18 mouse cellular contexts compared by ENCODE assay signal in the genomic region with DNA sequence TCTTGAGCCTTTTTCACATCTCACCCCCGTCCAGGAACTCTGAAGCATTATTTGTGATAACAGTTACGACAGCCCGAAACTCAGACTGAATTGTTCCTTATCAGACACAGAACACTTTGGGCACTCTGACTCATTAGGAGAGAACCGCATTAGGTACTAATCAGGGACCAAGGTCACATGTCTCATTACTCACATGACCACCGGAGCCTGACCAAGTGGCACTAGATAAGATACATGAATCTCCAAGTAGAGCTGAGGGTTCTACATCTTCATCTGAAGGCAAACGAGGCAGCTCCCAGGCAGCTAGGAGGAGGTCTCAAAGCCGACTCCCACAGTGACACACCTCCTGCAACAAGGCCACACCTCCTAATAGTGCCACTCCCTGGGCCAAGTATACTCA. TPM values are rescaled to one million over a fixed set of nuclear protein-coding genes. Genes with fewer than 3 reads are reported as not detected.
DNase-seq lines count a peak whose midpoint lies in the region; ATAC-seq lines count a peak whose summit lies in the region.
"Had no signal": no experiment of that assay in that cellular context is flagged by ENCODE, and none has a peak within 500 bp of the region (broad histone marks: within the 10 kb centered on the region; RNA-seq: fewer than 3 reads in every experiment).

No protein-coding gene starts in this region.

- no peaks in the 10 kb centered on the region for H3K27me3 ChIP-seq in heart, embryonic 16.5 days (ENCODE audit: control insufficient read depth, insufficient read depth, low read length)
- no peaks in the 10 kb centered on the region for H3K27me3 ChIP-seq in intestine, embryonic 16.5 days (replicated peaks; ENCODE audit: control insufficient read depth, insufficient read depth, low read length)
- H3K27me3 ChIP-seq in forebrain, embryonic 10.5 days (ENCODE audit: poor library complexity, severe bottlenecking), result no peaks in the 10 kb centered on the region
- H3K27me3 ChIP-seq: embryonic facial prominence, embryonic 12.5 days; forebrain, embryonic 13.5 days; limb, embryonic 15.5 days; neural tube, embryonic 13.5 days had no signal

- no peaks in the 10 kb centered on the region for H3K9me3 ChIP-seq in heart, embryonic 16.5 days (replicated peaks; ENCODE audit: control insufficient read depth, low read length)
- no peaks in the 10 kb centered on the region for H3K9me3 ChIP-seq in intestine, embryonic 16.5 days (ENCODE audit: control insufficient read depth, low read length)
- H3K9me3 ChIP-seq in forebrain, embryonic 10.5 days, result no peaks in the 10 kb centered on the region
- H3K9me3 ChIP-seq: embryonic facial prominence, embryonic 12.5 days; forebrain, embryonic 13.5 days; hindbrain, embryonic 10.5 days; limb, embryonic 15.5 days; neural tube, embryonic 13.5 days had no signal

- peaks cover 9% of the 10 kb centered on the region for H3K36me3 ChIP-seq in heart, embryonic 16.5 days (ENCODE audit: control insufficient read depth, insufficient read depth)
- H3K36me3 ChIP-seq in intestine, embryonic 16.5 days (ENCODE audit: control insufficient read depth, insufficient read depth, low read length), result no peaks in the 10 kb centered on the region
- H3K36me3 ChIP-seq in forebrain, embryonic 10.5 days (replicated peaks), result peaks cover 37% of the 10 kb centered on the region

- DNase-seq in heart, postnatal 36 days, result no peak
- peak; percentile 22 for DNase-seq in c-Kit-negative CD71-positive TER-119-positive erythroid progenitor cells, embryonic 14.5 days (ENCODE audit: low read depth, low spot score)
- DNase-seq in forebrain, embryonic 10.5 days (ENCODE audit: extremely low spot score, low spot score), result no peak
- no peak for DNase-seq in layer of hippocampus, postnatal 14 days (ENCODE audit: low spot score in 2 of 2)
- DNase-seq in frontal cortex, postnatal 36 days (ENCODE audit: low spot score in 2 of 2), result no peak
- DNase-seq: cerebellum, postnatal 25 days; kidney, adult 11 months; lung, postnatal 4 days; retina, postnatal 1 day had no signal

- WGBS in heart, embryonic 16.5 days, result 21% methylated on average over 7 of the region's 7 CpGs
- WGBS in intestine, embryonic 16.5 days, result 59% methylated on average over 7 of the region's 7 CpGs
- WGBS in forebrain, embryonic 10.5 days, result 86% methylated on average over 7 of the region's 7 CpGs

- ATAC-seq in heart, embryonic 16.5 days (replicated peaks; ENCODE audit: extremely low read depth, insufficient read depth, low FRiP score), result peak; percentile 83
- peak; percentile 83 for ATAC-seq in intestine, embryonic 16.5 days
- ATAC-seq in megakaryocyte-erythroid progenitor cell, adult 5-6 weeks (replicated peaks; ENCODE audit: low FRiP score, low TSS enrichment, poor library complexity, severe bottlenecking), result peak; percentile 95
- ATAC-seq: forebrain, embryonic 13.5 days had no signal

- no peak overlapping the region for H3K9ac ChIP-seq in heart, embryonic 16.5 days (ENCODE audit: low read length)
- no peak overlapping the region for H3K9ac ChIP-seq in intestine, embryonic 16.5 days (ENCODE audit: low read depth, low read length)
- H3K9ac ChIP-seq: embryonic facial prominence, embryonic 12.5 days; forebrain, embryonic 13.5 days; limb, embryonic 15.5 days; neural tube, embryonic 13.5 days had no signal

- H3K27ac ChIP-seq in heart, embryonic 16.5 days (ENCODE audit: low read length), result peak overlapping the region; percentile 45; the same call in 1 of the 2 replicates
- H3K27ac ChIP-seq in intestine, embryonic 16.5 days (ENCODE audit: low read length), result no peak overlapping the region
- H3K27ac ChIP-seq in forebrain, embryonic 10.5 days, result no peak overlapping the region
- H3K27ac ChIP-seq: embryonic facial prominence, embryonic 12.5 days; forebrain, embryonic 13.5 days; hindbrain, embryonic 10.5 days; left cerebral cortex, adult 2 months; limb, embryonic 15.5 days; neural tube, embryonic 13.5 days had no signal

- H3K4me3 ChIP-seq in heart, embryonic 16.5 days (ENCODE audit: low read length), result no peak overlapping the region
- no peak overlapping the region for H3K4me3 ChIP-seq in intestine, embryonic 16.5 days (ENCODE audit: low read length)
- no peak overlapping the region for H3K4me3 ChIP-seq in forebrain, embryonic 10.5 days
- H3K4me3 ChIP-seq: embryonic facial prominence, embryonic 12.5 days; forebrain, embryonic 13.5 days; hindbrain, embryonic 10.5 days; left cerebral cortex, adult 2 months; limb, embryonic 15.5 days; neural tube, embryonic 13.5 days had no signal

- no peak overlapping the region for H3K4me2 ChIP-seq in heart, embryonic 16.5 days (ENCODE audit: low read depth, low read length)
- no peak overlapping the region for H3K4me2 ChIP-seq in intestine, embryonic 16.5 days (ENCODE audit: low read depth, low read length)
- H3K4me2 ChIP-seq: embryonic facial prominence, embryonic 12.5 days; forebrain, embryonic 13.5 days; limb, embryonic 15.5 days; neural tube, embryonic 13.5 days had no signal

- 0 out of 2 replicates have a peak, but pooled peaks cover 3% of the 10 kb centered on the region for H3K4me1 ChIP-seq in heart, embryonic 16.5 days (ENCODE audit: control insufficient read depth, insufficient read depth, low read length)
- H3K4me1 ChIP-seq in intestine, embryonic 16.5 days (ENCODE audit: control insufficient read depth, insufficient read depth, low read length), result no peaks in the 10 kb centered on the region
- no peaks in the 10 kb centered on the region for H3K4me1 ChIP-seq in forebrain, embryonic 10.5 days
- H3K4me1 ChIP-seq: embryonic facial prominence, embryonic 12.5 days; forebrain, embryonic 13.5 days; hindbrain, embryonic 10.5 days; limb, embryonic 15.5 days; neural tube, embryonic 13.5 days had no signal

- intact Hi-C loops in heart, postnatal 36 days (cut with DNase I), result no loop called here

RNA-seq across cellular contexts. Expression of gene Cybrd1, which starts 21.6 kb away (rescaled TPM):
- 1.4 and 1.5 TPM in 2 replicates for polyA plus RNA-seq in heart, embryonic 16.5 days (2015; fragmentation: Nextera tagmentation; extraction: Ambion mirVana)
- 1 to 10 TPM; 1.4 to 2.7 TPM for total RNA-seq in heart, postnatal 36 days (2021)
- 6.3 and 6.9 TPM in 2 replicates for polyA plus RNA-seq in intestine, embryonic 16.5 days (2015; fragmentation: Nextera tagmentation; extraction: Ambion mirVana)
- 0.42 TPM in 1 of 2 replicates, not detected in the other for total RNA-seq in megakaryocyte-erythroid progenitor cell, adult 5-6 weeks (2014; fragmentation: Nextera tagmentation)
- total RNA-seq in megakaryocyte-erythroid progenitor cell, adult 5-6 weeks (2017), result 0.23 and 0.42 TPM in 2 replicates
- polyA plus RNA-seq in forebrain, embryonic 10.5 days (2016; fragmentation: Nextera tagmentation; extraction: Ambion mirVana), result 0.25 and 0.27 TPM in 2 replicates
- 10 to 100 TPM in 1 of 2 experiments, 1 to 10 TPM in 1; 10.0 to 10.3 TPM for total RNA-seq in layer of hippocampus, postnatal 14 days (2021)

RNA-seq across cellular contexts. Expression of gene Mettl8, which starts 40.8 kb away (rescaled TPM):
- 10.1 and 15.1 TPM in 2 replicates for polyA plus RNA-seq in heart, embryonic 16.5 days (2015; fragmentation: Nextera tagmentation; extraction: Ambion mirVana)
- 1 to 10 TPM; 4.3 to 5.0 TPM for total RNA-seq in heart, postnatal 36 days (2021)
- polyA plus RNA-seq in intestine, embryonic 16.5 days (2015; fragmentation: Nextera tagmentation; extraction: Ambion mirVana), result 13.8 and 15.6 TPM in 2 replicates
- total RNA-seq in megakaryocyte-erythroid progenitor cell, adult 5-6 weeks (2014; fragmentation: Nextera tagmentation), result 74.2 and 84.3 TPM in 2 replicates
- total RNA-seq in megakaryocyte-erythroid progenitor cell, adult 5-6 weeks (2017), result 37.6 and 40.3 TPM in 2 replicates
- polyA plus RNA-seq in forebrain, embryonic 10.5 days (2016; fragmentation: Nextera tagmentation; extraction: Ambion mirVana), result 20.3 and 20.6 TPM in 2 replicates
- 10 to 100 TPM; 14.9 to 15.6 TPM for total RNA-seq in layer of hippocampus, postnatal 14 days (2021)

RNA-seq across cellular contexts. Expression of gene Dcaf17, which starts 41.0 kb away (rescaled TPM):
- 19.9 and 21.5 TPM in 2 replicates for polyA plus RNA-seq in heart, embryonic 16.5 days (2015; fragmentation: Nextera tagmentation; extraction: Ambion mirVana)
- total RNA-seq in heart, postnatal 36 days (2021), result 1 to 10 TPM; 5.0 to 5.2 TPM
- 38.9 and 41.5 TPM in 2 replicates for polyA plus RNA-seq in intestine, embryonic 16.5 days (2015; fragmentation: Nextera tagmentation; extraction: Ambion mirVana)
- total RNA-seq in megakaryocyte-erythroid progenitor cell, adult 5-6 weeks (2014; fragmentation: Nextera tagmentation), result 13.9 and 19.9 TPM in 2 replicates
- 10.8 and 14.7 TPM in 2 replicates for total RNA-seq in megakaryocyte-erythroid progenitor cell, adult 5-6 weeks (2017)
- 38.4 and 41.6 TPM in 2 replicates for polyA plus RNA-seq in forebrain, embryonic 10.5 days (2016; fragmentation: Nextera tagmentation; extraction: Ambion mirVana)
- 10 to 100 TPM; 11.9 to 13.4 TPM for total RNA-seq in layer of hippocampus, postnatal 14 days (2021)
